Mouse (Mus musculus) olfactory bulb, adult 2 months (tissue): Measurements from ENCODE around the gene Larp1b.

Experiments used
- CTCF ChIP-seq: fragments of 200-500 bp; IDR thresholded peaks from 2 replicates; pipeline ENCODE4 v1.5.1; 2012; ENCODE audit warnings: low read depth, mild to moderate bottlenecking, low read length, moderate library complexity; ENCODE audit not compliant: insufficient read depth
- POLR2A ChIP-seq: fragments of 200-500 bp; IDR thresholded peaks from 2 replicates; pipeline ENCODE4 v1.6.1; 2012; ENCODE audit warnings: mild to moderate bottlenecking, low read depth, low read length, moderate library complexity; ENCODE audit not compliant: insufficient read depth

DNA sequence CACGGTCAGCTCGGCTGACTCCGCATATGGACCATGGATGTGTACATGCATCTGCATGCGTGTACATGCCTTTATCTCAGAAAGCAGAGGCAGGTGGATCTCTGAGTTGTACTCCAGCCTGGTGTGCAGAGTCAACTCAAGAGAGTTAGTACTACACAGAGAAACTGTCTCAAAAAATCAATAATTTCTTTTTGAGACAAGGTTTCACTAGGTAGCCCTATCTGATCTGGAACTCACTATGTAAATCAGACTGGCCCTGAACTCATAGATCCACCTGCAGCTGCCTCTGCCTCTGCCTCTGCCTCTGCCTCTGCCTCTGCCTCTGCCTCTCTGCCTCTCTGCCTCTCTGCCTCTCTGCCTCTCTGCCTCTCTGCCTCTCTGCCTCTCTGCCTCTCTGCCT, 11.0 kb upstream of the Larp1b start:
- TF ChIP-seq POLR2A (no peak), CTCF (no peak)
